Mouse (Mus musculus) effector memory CD4-positive, alpha-beta T cell, adult 5 months (primary cell): ENCODE results near the gene Dock7. TPM values are rescaled to one million over a fixed set of nuclear protein-coding genes. Genes with fewer than 3 reads are reported as not detected.

ENCODE experiments used
- polyA plus RNA-seq: library from polyadenylated mRNA; unstranded; fragments of 100-300 nt; shearing (Covaris generic); gene quantifications from one replicate; pipeline ENCODE4 v1.2.1, GENCODE M21; 2017

The Dock7 gene
- polyA plus RNA-seq, result 0.99 TPM

GRCm38 (mm10) chr4:99120211-99121122 lies at the start of gene Dock7:
Dock7 (minus strand) TSS chr4:99120915.

GRCm38 (mm10) chr4:99030686-99031085 lies 90.0 kb downstream of the Dock7 start, which contains the start of gene Angptl3:
Angptl3 (plus strand) TSS chr4:99030954.

GRCm38 (mm10) chr4:98923568-98924070 lies 197.1 kb downstream of the Dock7 start, which contains the start of gene Usp1:
Usp1 (plus strand) TSS chr4:98923810.

Other genes starting within 250 kb of the Dock7 start
- 44.9 TPM for gene Usp1, start 197.1 kb downstream of the Dock7 start, polyA plus RNA-seq
- gene Angptl3, start 90.0 kb downstream of the Dock7 start, polyA plus RNA-seq, result not detected
- not detected for gene Atg4c, start 73.0 kb upstream of the Dock7 start, polyA plus RNA-seq
- gene Gm12689, start 175.0 kb upstream of the Dock7 start, polyA plus RNA-seq, result 0.36 TPM